Mouse (Mus musculus) brown adipose tissue, adult 24 weeks (tissue): ENCODE data around the gene Tmem95. TPM values are rescaled to one million over a fixed set of nuclear protein-coding genes. Genes with fewer than 3 reads are reported as not detected.

Experiments
- H3K27ac ChIP-seq: fragments of 200-500 bp; replicated peaks from 2 replicates; pipeline ENCODE4 v1.5.1; 2012; ENCODE audit warnings: low read depth, mild to moderate bottlenecking, low read length
- H3K4me1 ChIP-seq: fragments of 200-500 bp; 2 replicates; pipeline ENCODE4 v1.6.1; 2012; ENCODE audit warnings: low read length, mixed read lengths; ENCODE audit not compliant: control insufficient read depth, insufficient read depth, insufficient read length
- H3K4me3 ChIP-seq: fragments of 200-500 bp; 2 replicates; pipeline ENCODE4 v1.5.1; 2012; ENCODE audit warnings: low read depth, mild to moderate bottlenecking, low read length, moderate library complexity; ENCODE audit not compliant: insufficient read depth
- polyA plus RNA-seq: library from polyadenylated mRNA; stranded (reverse); fragments of >200 nt; gene quantifications from 2 replicates; pipeline ENCODE4 v1.2.4, GENCODE M21; 2012; ENCODE audit not compliant: missing spikeins, insufficient read depth, insufficient read length

The Tmem95 gene
- polyA plus RNA-seq, 1 experiment = not detected

GRCm38 (mm10) chr11:69834001-69834549 lies 43.7 kb downstream of the Tmem95 start:
- H3K4me3 ChIP-seq = no peak overlapping the region
- no peaks in the 10 kb centered on the region for H3K4me1 ChIP-seq
- H3K27ac ChIP-seq = no peak overlapping the region

GRCm38 (mm10) chr11:69833554-69833953 lies 44.3 kb downstream of the Tmem95 start:
- Histone ChIP-seq H3K4me3 (no peak overlapping the region), H3K4me1 (no peaks in the 10 kb centered on the region), H3K27ac (no peak overlapping the region)

GRCm38 (mm10) chr11:69828832-69829231 lies 49.0 kb downstream of the Tmem95 start:
- Histone ChIP-seq H3K4me1 (no peaks in the 10 kb centered on the region), H3K27ac (no peak overlapping the region), H3K4me3 (no peak overlapping the region)

Other genes with a start within 250 kb of the Tmem95 start
- 27.8 and 29.5 TPM in 2 replicates for gene Fxr2, start 245.0 kb downstream of the Tmem95 start, polyA plus RNA-seq
- gene Sox15, start 222.7 kb downstream of the Tmem95 start, polyA plus RNA-seq = not detected in 2 replicates
- gene Mpdu1, start 215.4 kb downstream of the Tmem95 start, polyA plus RNA-seq = 73.8 and 102 TPM in 2 replicates
- gene Cd68, start 211.9 kb downstream of the Tmem95 start, polyA plus RNA-seq = 10.3 and 12.1 TPM in 2 replicates
- 268 and 317 TPM in 2 replicates for gene Eif4a1, start 205.6 kb downstream of the Tmem95 start, polyA plus RNA-seq
- 49.9 and 65.3 TPM in 2 replicates for gene Senp3, start 195.9 kb downstream of the Tmem95 start, polyA plus RNA-seq
- 4.1 and 4.9 TPM in 2 replicates for gene Tnfsf13, start 192.2 kb downstream of the Tmem95 start, polyA plus RNA-seq
- 12.7 and 13.7 TPM in 2 replicates for gene Tnfsf12, start 182.2 kb downstream of the Tmem95 start, polyA plus RNA-seq
- gene Tnfsfm13, start 181.9 kb downstream of the Tmem95 start, polyA plus RNA-seq = 0.99 and 2.8 TPM in 2 replicates
- 10.4 and 16.5 TPM in 2 replicates for gene Polr2a, start 119.4 kb downstream of the Tmem95 start, polyA plus RNA-seq
- not detected in 2 replicates for gene Slc35g3, start 116.0 kb downstream of the Tmem95 start, polyA plus RNA-seq
- 17.2 and 23.6 TPM in 2 replicates for gene Zbtb4, start 112.1 kb downstream of the Tmem95 start, polyA plus RNA-seq
- gene Chrnb1, start 82.1 kb downstream of the Tmem95 start, polyA plus RNA-seq = 1.7 and 2.4 TPM in 2 replicates
- gene Fgf11, start 76.2 kb downstream of the Tmem95 start, polyA plus RNA-seq = 5.6 and 7.5 TPM in 2 replicates
- gene Tmem102, start 72.4 kb downstream of the Tmem95 start, polyA plus RNA-seq = 1.2 TPM in 1 of 2 replicates, not detected in the other
- gene Gm39566, start 62.7 kb downstream of the Tmem95 start, polyA plus RNA-seq = not detected in 2 replicates
- not detected in 2 replicates for gene Spem2, start 59.6 kb downstream of the Tmem95 start, polyA plus RNA-seq
- not detected in 2 replicates for gene Spem1, start 55.8 kb downstream of the Tmem95 start, polyA plus RNA-seq
- gene Nlgn2, start 40.2 kb downstream of the Tmem95 start, polyA plus RNA-seq = 1.8 and 2.7 TPM in 2 replicates
- 206 and 248 TPM in 2 replicates for gene Tmem256, start 39.5 kb downstream of the Tmem95 start, polyA plus RNA-seq
- gene Plscr3, start 31.6 kb downstream of the Tmem95 start, polyA plus RNA-seq = 18.7 TPM in 2 replicates
- gene Tnk1, start 19.3 kb downstream of the Tmem95 start, polyA plus RNA-seq = not detected in 2 replicates
- gene Kctd11, start 3.4 kb upstream of the Tmem95 start, polyA plus RNA-seq = 2.5 and 3.3 TPM in 2 replicates
- not detected in 2 replicates for gene Acap1, start 17.5 kb upstream of the Tmem95 start, polyA plus RNA-seq
- 3.2 TPM in 1 of 2 replicates, not detected in the other for gene 2810408A11Rik, start 23.0 kb upstream of the Tmem95 start, polyA plus RNA-seq
- gene Neurl4, start 23.1 kb upstream of the Tmem95 start, polyA plus RNA-seq = 16.9 and 18.4 TPM in 2 replicates
- gene Gps2, start 35.9 kb upstream of the Tmem95 start, polyA plus RNA-seq = 23.6 and 24.3 TPM in 2 replicates
- 424 and 439 TPM in 2 replicates for gene Eif5a, start 43.9 kb upstream of the Tmem95 start, polyA plus RNA-seq
- gene Ybx2, start 57.8 kb upstream of the Tmem95 start, polyA plus RNA-seq = 37.9 and 76.4 TPM in 2 replicates
- gene Slc2a4, start 70.2 kb upstream of the Tmem95 start, polyA plus RNA-seq = 466 and 489 TPM in 2 replicates
- not detected in 2 replicates for gene Cldn7, start 86.8 kb upstream of the Tmem95 start, polyA plus RNA-seq
- 82.4 and 122 TPM in 2 replicates for gene Ctdnep1, start 103.1 kb upstream of the Tmem95 start, polyA plus RNA-seq
- 66.7 and 78.0 TPM in 2 replicates for gene Elp5, start 104.5 kb upstream of the Tmem95 start, polyA plus RNA-seq
- 576 and 663 TPM in 2 replicates for gene Gabarap, start 113.1 kb upstream of the Tmem95 start, polyA plus RNA-seq
- gene Phf23, start 117.8 kb upstream of the Tmem95 start, polyA plus RNA-seq = 24.2 and 26.4 TPM in 2 replicates
- 2.6 and 4.9 TPM in 2 replicates for gene Dvl2, start 122.6 kb upstream of the Tmem95 start, polyA plus RNA-seq
- 1,981 and 2,287 TPM in 2 replicates for gene Acadvl, start 137.4 kb upstream of the Tmem95 start, polyA plus RNA-seq
- 2.4 and 2.7 TPM in 2 replicates for gene Dlg4, start 138.9 kb upstream of the Tmem95 start, polyA plus RNA-seq
- 0.87 TPM in 1 of 2 replicates, not detected in the other for gene Asgr1, start 176.1 kb upstream of the Tmem95 start, polyA plus RNA-seq
- gene Asgr2, start 214.6 kb upstream of the Tmem95 start, polyA plus RNA-seq = not detected in 2 replicates